Mouse (Mus musculus) Patski (cell line): ENCODE data around the gene Thoc2. TPM values are rescaled to one million over a fixed set of nuclear protein-coding genes. Genes with fewer than 3 reads are reported as not detected.

ENCODE experiments used
- ATAC-seq: fragments of 100-300 bp; one replicate; pipeline ENCODE4 v1.8.0; 2021
- CTCF ChIA-PET: fragments of 350-600 bp; sonication (Branson Sonifier 250); formaldehyde crosslinking; loops from one replicate; lab custom pipeline; 2022; ENCODE audit warnings: inconsistent platforms; lab: Charles Lee
- POLR2A ChIA-PET: fragments of 350-600 bp; sonication (Branson Sonifier 250); formaldehyde crosslinking; loops from one replicate; lab custom pipeline; 2022; ENCODE audit warnings: antibody characterized with exemption, inconsistent platforms; lab: Charles Lee
- DNase-seq: peaks from one replicate; pipeline ENCODE4 v3.0.0-alpha.2; 2011; ENCODE audit warnings: low read depth, low spot score
- H3K27me3 ChIP-seq: fragments of 371-371 bp; one replicate; pipeline ENCODE4 v1.5.1; 2021
- CTCF ChIP-seq: fragments of 100-300 bp; IDR thresholded peaks from one replicate; pipeline ENCODE4 v1.5.1; 2021
- in situ Hi-C: fragments of 300-500 bp; cut with MboI; formaldehyde crosslinking; loops from 3 replicates; pipeline ENCODE4 v1.11.1; 2018; ENCODE audit warnings: low pct_unique_long_range_greater_than_20kb, mixed read lengths
- polyA plus RNA-seq: library from polyadenylated mRNA; unstranded; gene quantifications from one replicate; pipeline ENCODE4 v1.2.3, GENCODE M21; 2021

Thoc2 gene
- polyA plus RNA-seq, 1 experiment from 2014 or later = 47.4 TPM

GRCm38 (mm10) chrX:41884759-41885505 is 35.5 kb downstream of the Thoc2 start:
- peaks cover 20% of the 10 kb centered on the region for H3K27me3 ChIP-seq
- ATAC-seq (no peak), DNase-seq (no peak)
- POLR2A ChIA-PET = no interaction called here
- CTCF ChIA-PET = no interaction called here
- in situ Hi-C loops = no loop called here
- TF ChIP-seq CTCF = no peak

- in situ Hi-C loops = no loop called here
- no peak for TF ChIP-seq CTCF
- H3K27me3 ChIP-seq = peaks cover 55% of the 10 kb centered on the region
- DNase-seq = no peak
- ATAC-seq = no peak
- CTCF ChIA-PET = no interaction called here
- POLR2A ChIA-PET = no interaction called here
These were observed 43.9 kb downstream of the Thoc2 start for GRCm38 (mm10) chrX:41876581-41876980.

DNA sequence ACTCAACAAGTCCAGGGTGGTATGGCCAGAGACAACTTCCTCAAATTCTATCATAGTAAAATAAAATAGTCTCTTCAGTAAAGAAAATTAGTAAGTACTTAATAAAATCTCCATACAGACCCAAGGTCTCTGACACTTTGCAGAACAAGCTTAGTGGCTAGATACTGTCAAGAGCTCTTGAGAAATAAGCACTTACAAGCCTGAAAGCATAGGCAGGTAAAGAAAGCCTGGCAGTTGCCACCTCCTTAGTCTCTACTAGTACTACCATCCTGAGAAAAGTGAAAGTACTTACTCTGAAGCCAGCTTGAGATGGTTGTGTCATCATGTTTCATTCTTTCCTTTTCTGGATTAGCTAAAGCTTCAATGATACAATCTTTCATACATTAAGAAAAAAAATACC is 82.7 kb downstream of the Thoc2 start:
- DNase-seq (no peak), ATAC-seq (no peak)
- no peak for TF ChIP-seq CTCF
- in situ Hi-C loops = no loop called here
- CTCF ChIA-PET = interaction anchor here (0.9 to 1.1 kb wide), 2 partner anchors 8 to 31 kb away, joined by 3 read pairs; no protein-coding TSS in a partner anchor
- H3K27me3 ChIP-seq = peaks cover 24% of the 10 kb centered on the region
- POLR2A ChIA-PET = no interaction called here

- ChIA-PET POLR2A (no interaction called here), CTCF (no interaction called here)
- peaks cover 34% of the 10 kb centered on the region for H3K27me3 ChIP-seq
- DNase-seq (no peak), ATAC-seq (no peak)
- no peak for TF ChIP-seq CTCF
- in situ Hi-C loops = no loop called here
These were observed 114.9 kb downstream of the Thoc2 start for GRCm38 (mm10) chrX:41805592-41805991.

DNA sequence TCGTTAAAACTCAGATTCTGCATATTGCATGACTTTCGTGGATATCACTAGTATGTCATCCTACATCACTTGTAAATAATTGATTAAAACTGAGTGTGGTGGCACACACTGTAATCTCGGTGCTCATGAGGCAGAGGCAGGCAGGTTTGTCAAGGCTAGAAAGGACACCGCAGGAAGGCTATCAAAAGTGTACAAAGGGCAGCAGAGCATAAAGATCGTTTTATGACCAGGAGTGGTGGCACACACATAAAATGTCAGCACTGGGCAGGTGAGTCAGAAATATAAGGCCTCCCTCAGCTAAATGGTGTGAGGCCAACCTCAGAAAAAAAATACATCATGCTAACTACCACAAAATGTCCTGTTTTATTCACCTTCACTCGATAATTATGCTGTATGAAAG is 127.2 kb downstream of the Thoc2 start:
- ChIA-PET POLR2A (no interaction called here), CTCF (no interaction called here)
- in situ Hi-C loops = no loop called here
- no peak for TF ChIP-seq CTCF
- DNase-seq = no peak
- ATAC-seq = no peak
- peaks cover 32% of the 10 kb centered on the region for H3K27me3 ChIP-seq

Other genes with a start within 250 kb of the Thoc2 start
- gene Xiap, start 139.0 kb upstream of the Thoc2 start, polyA plus RNA-seq = 32.1 TPM
- 52.0 TPM for gene Stag2, start 228.6 kb upstream of the Thoc2 start, polyA plus RNA-seq